Mouse (Mus musculus): ENCODE data around the gene Vmn1r42. TPM values are rescaled to one million over a fixed set of nuclear protein-coding genes. Genes with fewer than 3 reads are reported as not detected.
"Not testable (repeated sequence)": the region's sequence is repeated elsewhere in the genome, so short reads cannot be mapped to it uniquely, and the experiment has no call there.

The Vmn1r42 gene
- not detected in 2 replicates for polyA plus RNA-seq (2012; ENCODE audit: insufficient read depth, insufficient read length, missing spikeins)

DNA sequence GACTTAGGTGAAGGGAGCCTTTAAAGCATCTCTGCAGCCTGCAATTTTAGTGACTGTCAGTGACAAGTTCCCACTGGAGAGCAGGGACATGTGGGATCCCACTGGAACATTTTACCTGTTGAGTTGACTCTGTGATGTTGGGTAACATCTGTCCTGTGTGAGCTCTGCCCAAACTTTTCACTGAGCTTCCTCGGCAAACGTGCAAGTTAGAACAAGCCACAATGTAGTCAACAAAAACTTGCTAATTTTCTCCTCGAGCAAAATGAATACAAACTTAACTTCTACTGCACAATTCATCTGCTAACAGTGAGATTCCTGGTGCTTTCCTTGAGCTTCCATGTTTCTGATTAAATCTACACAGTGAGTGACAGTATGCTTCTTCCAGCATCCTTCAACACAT lies at the start of gene Vmn1r42, which contains the start of gene Vmn1r43:
Gene Vmn1r42 (minus strand): TSS at position 101 of the 400 bp plus-strand sequence.
Gene Vmn1r43 (minus strand): TSS at position 101 of the 400 bp plus-strand sequence.
- not testable (repeated sequence) for H3K4me1 ChIP-seq (ENCODE audit: control insufficient read depth, insufficient read depth, low read length); H3K27ac ChIP-seq (ENCODE audit: insufficient read depth, low read depth, low read length); H3K4me3 ChIP-seq (ENCODE audit: insufficient read depth, low read length)

DNA sequence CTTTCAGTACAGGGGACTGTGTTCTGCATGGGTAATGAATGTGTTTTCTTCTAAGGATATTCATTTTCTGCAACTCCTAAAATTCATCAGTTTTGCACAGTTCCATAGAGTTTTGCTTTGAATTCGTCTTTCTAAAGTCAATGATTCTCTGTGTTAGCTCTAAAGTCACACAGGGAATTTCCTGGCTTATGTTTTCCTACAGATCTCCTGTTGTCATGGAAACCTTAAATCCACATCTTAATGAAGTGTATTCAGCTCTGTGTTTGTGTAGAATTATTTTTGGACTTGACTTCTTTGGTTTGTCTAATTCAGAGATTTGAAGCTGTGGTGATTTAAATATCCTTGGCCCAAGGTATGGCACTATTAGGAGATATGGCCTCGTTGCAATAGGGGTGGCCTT lies 7.6 kb upstream of the Vmn1r42 start:
- Histone ChIP-seq H3K27ac (ENCODE audit: insufficient read depth, low read depth, low read length) (no peak overlapping the region), H3K4me3 (ENCODE audit: insufficient read depth, low read length) (no peak overlapping the region), H3K4me1 (ENCODE audit: control insufficient read depth, insufficient read depth, low read length) (no peaks in the 10 kb centered on the region)
- no peak for TF ChIP-seq POLR2A (IDR thresholded peaks at IDR 0.05; ENCODE audit: borderline replicate concordance, low read depth, low read length)
- TF ChIP-seq CTCF (IDR thresholded peaks at IDR 0.05; ENCODE audit: low read depth, low read length) = no peak

DNA sequence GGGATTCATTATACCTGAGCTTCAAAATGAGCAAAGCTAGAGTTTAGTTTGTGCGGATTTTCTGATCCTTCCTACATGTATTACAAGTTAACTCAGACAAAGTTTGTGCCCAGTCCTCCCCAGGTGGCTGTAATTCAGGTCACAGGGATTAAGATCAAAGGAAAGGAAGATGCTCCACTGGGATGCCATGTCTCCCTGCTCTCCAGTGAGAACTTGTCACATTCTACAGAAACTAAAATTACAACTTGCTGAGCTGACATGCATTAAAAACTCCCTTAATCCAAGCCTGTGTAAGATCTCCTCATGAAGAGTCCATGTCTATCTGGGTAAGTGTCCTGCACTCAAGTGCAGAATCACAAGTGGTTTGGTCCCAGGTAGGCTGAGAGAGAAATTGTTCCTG lies 7.1 kb upstream of the Vmn1r42 start, which contains the start of gene Vmn1r44:
Gene Vmn1r44 (plus strand): TSS at position 301 of the 400 bp plus-strand sequence.
- no peak within 1 kb of the TSS for H3K4me3 ChIP-seq (ENCODE audit: insufficient read depth, low read length)
- TF ChIP-seq CTCF (IDR thresholded peaks at IDR 0.05; ENCODE audit: low read depth, low read length) (no peak), POLR2A (IDR thresholded peaks at IDR 0.05; ENCODE audit: borderline replicate concordance, low read depth, low read length) (no peak)
- no peaks in the 10 kb centered on the region for H3K4me1 ChIP-seq (ENCODE audit: control insufficient read depth, insufficient read depth, low read length)
- no peak within 1 kb of the TSS for H3K27ac ChIP-seq (ENCODE audit: insufficient read depth, low read depth, low read length)

DNA sequence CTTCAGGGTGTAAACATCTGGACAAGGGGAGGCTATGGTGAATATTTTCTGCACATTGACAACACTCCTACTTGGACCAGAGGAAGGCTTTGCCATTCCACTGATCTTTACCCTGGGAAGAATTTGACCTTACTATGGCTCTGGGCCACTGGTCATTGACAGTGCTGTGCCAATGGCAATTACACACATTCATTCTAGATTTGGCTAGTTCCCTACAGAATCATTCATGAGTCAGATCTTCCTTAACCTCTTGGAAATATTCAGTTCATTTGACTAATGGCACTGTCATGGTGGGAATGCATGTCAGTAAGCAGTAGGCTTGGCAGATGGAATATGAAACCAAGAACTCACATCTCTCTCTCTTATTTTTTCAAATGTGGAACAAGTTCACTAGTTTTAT lies 4.7 kb upstream of the Vmn1r42 start:
- TF ChIP-seq CTCF (IDR thresholded peaks at IDR 0.05; ENCODE audit: low read depth, low read length) (no peak), POLR2A (IDR thresholded peaks at IDR 0.05; ENCODE audit: borderline replicate concordance, low read depth, low read length) (no peak)
- no peak overlapping the region for H3K4me3 ChIP-seq (ENCODE audit: insufficient read depth, low read length)
- no peak overlapping the region for H3K27ac ChIP-seq (ENCODE audit: insufficient read depth, low read depth, low read length)
- no peaks in the 10 kb centered on the region for H3K4me1 ChIP-seq (ENCODE audit: control insufficient read depth, insufficient read depth, low read length)

DNA sequence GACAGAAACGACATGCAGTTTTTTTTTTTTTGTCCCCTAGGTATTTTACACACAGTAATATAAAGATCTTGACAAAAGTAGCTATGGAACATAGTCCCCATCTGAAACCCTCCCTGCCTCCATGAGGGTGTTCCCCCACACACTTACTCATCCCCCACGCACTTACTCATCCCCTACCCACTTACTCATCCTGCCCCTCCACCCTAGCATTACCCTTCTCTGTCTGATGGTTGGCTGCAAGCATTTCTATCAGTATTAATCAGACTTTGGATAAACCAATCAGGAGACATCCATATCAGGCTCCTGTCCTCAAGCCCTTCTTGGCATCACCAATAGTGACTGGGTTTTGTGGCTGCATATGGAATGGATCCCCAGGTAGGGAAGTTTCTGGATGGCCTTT lies 750 bp upstream of the Vmn1r42 start:
- no peak overlapping the region for H3K4me3 ChIP-seq (ENCODE audit: insufficient read depth, low read length)
- H3K27ac ChIP-seq (ENCODE audit: insufficient read depth, low read depth, low read length) = no peak overlapping the region
- TF ChIP-seq CTCF (IDR thresholded peaks at IDR 0.05; ENCODE audit: low read depth, low read length) (no peak), POLR2A (IDR thresholded peaks at IDR 0.05; ENCODE audit: borderline replicate concordance, low read depth, low read length) (no peak)
- H3K4me1 ChIP-seq (ENCODE audit: control insufficient read depth, insufficient read depth, low read length) = no peaks in the 10 kb centered on the region

DNA sequence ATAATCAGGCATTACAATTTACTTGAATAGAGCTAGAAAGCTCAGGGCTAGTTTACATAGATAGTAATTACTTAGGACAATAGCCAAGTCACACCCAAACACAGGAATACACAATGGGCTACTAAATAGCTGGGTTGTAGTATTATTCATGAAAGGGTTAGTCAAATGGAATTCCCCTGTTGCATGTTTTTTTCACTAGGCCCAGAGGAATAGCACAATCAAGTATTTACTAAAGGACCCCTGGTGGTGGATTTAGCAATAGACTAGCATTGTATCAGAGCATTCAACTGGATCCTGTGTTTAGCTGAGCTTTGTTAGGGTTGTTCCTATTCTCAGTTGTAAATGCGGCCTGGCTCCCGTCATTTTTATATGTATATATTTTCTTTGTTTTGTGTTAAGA lies 8.2 kb downstream of the Vmn1r42 start:
- Histone ChIP-seq H3K4me3 (ENCODE audit: insufficient read depth, low read length) (no peak overlapping the region), H3K27ac (ENCODE audit: insufficient read depth, low read depth, low read length) (no peak overlapping the region), H3K4me1 (ENCODE audit: control insufficient read depth, insufficient read depth, low read length) (no peaks in the 10 kb centered on the region)
- no peak for TF ChIP-seq CTCF (IDR thresholded peaks at IDR 0.05; ENCODE audit: low read depth, low read length)
- TF ChIP-seq POLR2A (IDR thresholded peaks at IDR 0.05; ENCODE audit: borderline replicate concordance, low read depth, low read length) = no peak

DNA sequence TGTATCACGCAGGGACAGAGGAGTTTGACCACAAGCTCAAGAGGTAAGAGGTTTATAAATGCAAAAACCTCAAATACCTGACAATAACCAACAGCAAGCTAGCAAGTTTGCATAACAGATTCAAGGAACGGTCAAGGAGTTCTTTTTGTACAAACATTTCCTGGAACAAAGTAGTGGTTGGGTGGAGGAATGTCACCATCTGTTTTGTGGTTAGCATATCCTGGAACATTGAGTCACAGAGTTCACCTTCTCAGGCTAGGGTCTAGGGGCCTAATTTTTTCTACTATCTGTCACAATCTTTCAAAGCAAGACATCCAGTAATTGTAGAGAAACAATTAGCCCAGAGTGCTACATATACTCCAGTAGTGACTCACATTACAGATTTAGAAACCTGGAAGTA lies 8.9 kb downstream of the Vmn1r42 start:
- Histone ChIP-seq H3K27ac (ENCODE audit: insufficient read depth, low read depth, low read length) (no peak overlapping the region), H3K4me3 (ENCODE audit: insufficient read depth, low read length) (no peak overlapping the region), H3K4me1 (ENCODE audit: control insufficient read depth, insufficient read depth, low read length) (no peaks in the 10 kb centered on the region)
- TF ChIP-seq POLR2A (IDR thresholded peaks at IDR 0.05; ENCODE audit: borderline replicate concordance, low read depth, low read length) (no peak), CTCF (IDR thresholded peaks at IDR 0.05; ENCODE audit: low read depth, low read length) (no peak)

DNA sequence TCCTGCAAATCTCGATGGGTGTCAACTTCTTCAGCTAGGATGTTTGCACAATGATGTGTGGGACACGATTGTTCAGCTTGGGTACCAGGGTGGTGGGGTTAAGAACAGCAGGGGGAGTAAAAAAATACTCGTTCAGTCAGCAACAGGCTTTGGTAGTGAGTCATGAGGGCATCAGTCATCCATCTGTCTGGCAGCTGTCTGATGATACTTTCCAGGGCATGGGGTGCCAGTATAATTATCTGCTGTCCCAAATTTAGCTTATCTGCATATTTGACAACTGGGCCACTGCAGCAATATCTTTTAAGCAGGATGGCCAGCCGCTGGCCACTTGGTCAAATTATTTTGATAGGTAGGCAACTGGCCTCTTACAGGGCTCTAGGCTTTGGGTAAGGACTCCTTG lies 12.4 kb downstream of the Vmn1r42 start:
- no peak for TF ChIP-seq CTCF (IDR thresholded peaks at IDR 0.05; ENCODE audit: low read depth, low read length)
- TF ChIP-seq POLR2A (IDR thresholded peaks at IDR 0.05; ENCODE audit: borderline replicate concordance, low read depth, low read length) = no peak
- Histone ChIP-seq H3K4me1 (ENCODE audit: control insufficient read depth, insufficient read depth, low read length) (no peaks in the 10 kb centered on the region), H3K27ac (ENCODE audit: insufficient read depth, low read depth, low read length) (no peak overlapping the region), H3K4me3 (ENCODE audit: insufficient read depth, low read length) (no peak overlapping the region)

DNA sequence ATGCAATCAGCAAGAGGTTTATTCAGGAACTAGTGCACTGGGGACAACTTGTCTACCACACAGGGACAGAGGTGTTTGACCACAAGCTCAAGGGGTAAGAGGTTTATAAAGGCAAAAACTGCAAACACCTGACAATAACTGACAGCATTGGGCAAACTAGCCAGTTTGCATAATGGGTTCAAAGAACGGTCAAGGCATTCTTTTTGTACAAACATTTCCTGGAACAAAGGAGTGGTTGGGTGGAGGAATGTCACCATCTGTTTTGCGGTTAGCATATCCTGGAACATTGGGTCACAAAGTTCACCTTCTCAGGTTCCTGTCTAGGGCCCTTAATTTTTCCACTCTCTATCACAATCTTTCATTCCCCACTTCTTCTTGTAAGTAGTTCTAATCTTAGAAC lies 16.4 kb downstream of the Vmn1r42 start:
- Histone ChIP-seq H3K4me1 (ENCODE audit: control insufficient read depth, insufficient read depth, low read length) (no peaks in the 10 kb centered on the region), H3K27ac (ENCODE audit: insufficient read depth, low read depth, low read length) (no peak overlapping the region), H3K4me3 (ENCODE audit: insufficient read depth, low read length) (no peak overlapping the region)
- no peak for TF ChIP-seq CTCF (IDR thresholded peaks at IDR 0.05; ENCODE audit: low read depth, low read length)

DNA sequence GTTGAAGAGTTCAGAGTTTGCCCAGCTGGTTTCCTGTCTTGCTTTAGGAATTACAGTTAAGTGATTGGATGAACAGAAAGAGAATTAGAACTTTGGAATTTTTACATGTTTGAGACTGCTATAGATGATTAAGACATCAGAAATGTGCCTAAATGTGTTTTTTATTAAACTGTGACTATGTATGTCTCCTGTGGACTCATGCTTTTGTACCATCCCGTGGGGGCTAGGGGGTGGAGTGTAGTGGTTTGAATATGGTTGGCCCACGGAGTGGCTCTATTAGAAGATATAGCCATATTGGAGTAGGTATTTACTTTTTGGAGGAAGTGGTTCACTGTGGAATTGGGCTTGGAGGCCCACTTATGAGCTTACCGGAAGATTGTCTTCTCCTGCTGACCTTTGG lies 18.7 kb downstream of the Vmn1r42 start:
- no peak for TF ChIP-seq CTCF (IDR thresholded peaks at IDR 0.05; ENCODE audit: low read depth, low read length)
- no peak for TF ChIP-seq POLR2A (IDR thresholded peaks at IDR 0.05; ENCODE audit: borderline replicate concordance, low read depth, low read length)
- H3K4me1 ChIP-seq (ENCODE audit: control insufficient read depth, insufficient read depth, low read length) = no peaks in the 10 kb centered on the region
- H3K4me3 ChIP-seq (ENCODE audit: insufficient read depth, low read length) = no peak overlapping the region
- H3K27ac ChIP-seq (ENCODE audit: insufficient read depth, low read depth, low read length) = no peak overlapping the region

Other genes starting within 250 kb of the Vmn1r42 start
- gene Txnrd3, start 232.4 kb downstream of the Vmn1r42 start, polyA plus RNA-seq (2012; ENCODE audit: insufficient read depth, insufficient read length, missing spikeins) = 2.1 TPM in 2 replicates
- not detected in 2 replicates for gene Vmn1r40, start 168.9 kb downstream of the Vmn1r42 start, polyA plus RNA-seq (2012; ENCODE audit: insufficient read depth, insufficient read length, missing spikeins)
- gene Vmn1r41, start 135.6 kb downstream of the Vmn1r42 start, polyA plus RNA-seq (2012; ENCODE audit: insufficient read depth, insufficient read length, missing spikeins) = not detected in 2 replicates
- gene Vmn1r43, start within 50 bp of the Vmn1r42 start, polyA plus RNA-seq (2012; ENCODE audit: insufficient read depth, insufficient read length, missing spikeins) = 0.13 TPM in 1 of 2 replicates, not detected in the other
- not detected in 2 replicates for gene Vmn1r44, start 7.2 kb upstream of the Vmn1r42 start, polyA plus RNA-seq (2012; ENCODE audit: insufficient read depth, insufficient read length, missing spikeins)
- gene Vmn1r45, start 64.2 kb upstream of the Vmn1r42 start, polyA plus RNA-seq (2012; ENCODE audit: insufficient read depth, insufficient read length, missing spikeins) = not detected in 2 replicates
- 0.05 and 0.15 TPM in 2 replicates for gene Vmn1r46, start 92.9 kb upstream of the Vmn1r42 start, polyA plus RNA-seq (2012; ENCODE audit: insufficient read depth, insufficient read length, missing spikeins)
- not detected in 2 replicates for gene Vmn1r47, start 139.7 kb upstream of the Vmn1r42 start, polyA plus RNA-seq (2012; ENCODE audit: insufficient read depth, insufficient read length, missing spikeins)
- gene Vmn1r48, start 160.4 kb upstream of the Vmn1r42 start, polyA plus RNA-seq (2012; ENCODE audit: insufficient read depth, insufficient read length, missing spikeins) = not detected in 2 replicates
- not detected in 2 replicates for gene Vmn1r49, start 202.1 kb upstream of the Vmn1r42 start, polyA plus RNA-seq (2012; ENCODE audit: insufficient read depth, insufficient read length, missing spikeins)
- gene Vmn1r50, start 225.0 kb upstream of the Vmn1r42 start, polyA plus RNA-seq (2012; ENCODE audit: insufficient read depth, insufficient read length, missing spikeins) = not detected in 2 replicates
- gene Vmn1r51, start 246.2 kb upstream of the Vmn1r42 start, polyA plus RNA-seq (2012; ENCODE audit: insufficient read depth, insufficient read length, missing spikeins) = not detected in 2 replicates

Data from bone marrow macrophage, adult 2 months (primary cell).